Mouse (Mus musculus) bone marrow, adult 2 months (tissue): ENCODE data around the gene Nrxn2. TPM values are rescaled to one million over a fixed set of nuclear protein-coding genes. Genes with fewer than 3 reads are reported as not detected.

Experiments
- H3K27ac ChIP-seq: fragments of 200-500 bp; 2 replicates; pipeline ENCODE4 v1.5.1; 2012; ENCODE audit warnings: low read depth, mild to moderate bottlenecking, control low read depth, inconsistent platforms, low read length; ENCODE audit not compliant: control insufficient read depth, poor library complexity, insufficient read depth
- H3K4me1 ChIP-seq: fragments of 200-500 bp; 2 replicates; pipeline ENCODE4 v1.6.1; 2011; ENCODE audit warnings: low read length; ENCODE audit not compliant: control insufficient read depth, insufficient read depth
- H3K4me3 ChIP-seq: fragments of 200-500 bp; replicated peaks from 2 replicates; pipeline ENCODE3; 2011; ENCODE audit warnings: mild to moderate bottlenecking, low read depth, low read length, control low read depth; ENCODE audit not compliant: control insufficient read depth
- CTCF ChIP-seq: fragments of 200-500 bp; IDR thresholded peaks from 2 replicates; pipeline ENCODE4 v1.5.1; 2011; ENCODE audit warnings: low read length, control low read depth; ENCODE audit not compliant: control insufficient read depth, insufficient read depth
- POLR2A ChIP-seq: fragments of 200-500 bp; IDR thresholded peaks from 2 replicates; pipeline ENCODE4 v1.6.1; 2011; ENCODE audit warnings: low read depth, mild to moderate bottlenecking, control low read depth, low read length, borderline replicate concordance; ENCODE audit not compliant: control insufficient read depth
- WGBS: fragments of 180-500 bp; shearing (Covaris S2); methylation state at CpG from one replicate; pipeline ENCODE4 v1.1.7; 2018; 5-methylcytosine and 5-hydroxymethylcytosine counted together
- polyA plus RNA-seq: library from polyadenylated mRNA; stranded (reverse); fragments of >200 nt; gene quantifications from 2 replicates; pipeline ENCODE4 v1.2.4, GENCODE M21; 2011; ENCODE audit warnings: low replicate concordance; ENCODE audit not compliant: missing spikeins, insufficient read depth, insufficient read length

The Nrxn2 gene
- polyA plus RNA-seq, 1 experiment: 8.8 TPM

GRCm38 (mm10) chr19:6376643-6377042, 41.9 kb upstream of the Nrxn2 start:
- no peaks in the 10 kb centered on the region for H3K4me1 ChIP-seq

DNA sequence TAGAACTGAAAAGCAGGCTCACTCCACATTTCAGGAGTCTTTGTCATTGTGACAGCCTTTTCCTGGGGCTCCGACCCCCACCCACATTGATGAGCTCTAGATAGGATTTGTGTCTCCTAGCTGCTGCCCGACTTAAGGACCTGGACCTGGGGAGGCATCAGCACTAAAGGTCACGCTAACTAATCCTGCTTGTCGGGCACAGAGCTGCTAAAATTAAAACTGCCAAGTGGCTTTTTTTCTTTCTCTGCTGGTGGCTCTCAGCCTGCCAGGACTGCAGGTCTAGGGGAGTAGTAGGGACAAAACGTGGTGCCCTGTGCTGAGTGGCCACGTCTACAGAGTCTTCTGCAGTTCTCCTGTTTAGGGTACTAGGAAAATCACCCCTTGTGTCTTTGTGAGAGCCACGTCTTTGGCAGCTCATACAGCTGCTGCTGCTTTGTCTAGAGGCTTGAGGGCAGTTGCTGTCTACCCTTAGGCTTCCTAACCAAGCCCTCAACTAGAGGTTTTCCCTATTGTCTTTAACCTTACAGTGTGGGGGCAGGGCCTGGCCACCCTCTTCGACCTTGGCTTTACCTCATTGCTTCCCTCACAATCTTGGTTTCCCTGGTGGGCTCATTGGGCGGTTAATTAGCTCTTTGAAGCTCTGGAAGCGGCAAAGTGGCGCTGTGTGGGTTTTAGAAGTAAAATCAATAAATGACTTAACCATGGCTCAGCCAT, 41.0 kb upstream of the Nrxn2 start:
- TF ChIP-seq POLR2A: no peak
- Histone ChIP-seq H3K4me3 (no peak overlapping the region), H3K27ac (no peak overlapping the region), H3K4me1 (no peaks in the 10 kb centered on the region)
- 90% methylated on average over 11 of the region's 11 CpGs for WGBS

More at GRCm38 (mm10) chr19:6376643-6377042, 41.9 kb upstream of the Nrxn2 start:
- TF ChIP-seq POLR2A (no peak), CTCF (no peak)
- Histone ChIP-seq H3K27ac (no peak overlapping the region), H3K4me3 (no peak overlapping the region)
- WGBS: 73% methylated on average over 2 of the region's 2 CpGs

DNA sequence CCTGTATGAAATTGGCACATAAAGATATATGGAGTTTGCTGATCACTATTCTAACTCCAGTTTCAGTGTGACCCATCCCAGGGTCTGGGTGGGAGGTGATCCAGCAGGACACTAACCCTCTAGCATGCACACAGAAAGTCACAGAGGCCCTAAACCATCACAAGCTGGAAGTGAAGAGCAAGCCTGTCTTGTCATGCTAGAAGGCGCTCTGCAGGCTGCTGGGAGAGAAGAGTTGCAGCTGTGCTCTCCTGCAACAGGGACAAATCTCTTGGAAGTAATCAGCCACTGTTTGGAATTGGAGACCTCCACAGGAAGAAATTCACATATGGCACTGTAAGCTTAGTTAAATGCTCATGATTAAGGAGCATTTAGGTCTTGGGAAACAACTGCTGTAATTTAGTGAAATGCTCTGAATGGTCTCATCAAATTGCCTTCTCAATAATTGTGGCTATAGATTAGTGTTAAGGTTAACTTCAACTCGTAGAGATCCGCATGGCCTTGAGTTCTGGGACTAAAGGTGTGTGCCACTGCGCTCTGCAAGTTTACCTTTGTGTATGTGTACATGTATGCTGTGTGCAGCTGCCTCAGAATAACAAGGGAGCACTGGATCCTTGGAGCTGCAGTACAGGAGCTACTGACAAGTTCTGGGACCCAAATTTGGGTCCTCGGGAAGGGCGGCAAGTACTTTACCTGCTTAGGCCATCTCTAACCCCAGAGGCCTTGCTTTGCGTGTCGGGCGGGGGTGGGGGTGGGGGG, 37.9 kb upstream of the Nrxn2 start:
- no peak for TF ChIP-seq CTCF
- no peak overlapping the region for H3K27ac ChIP-seq
- peaks cover 1% of the 10 kb centered on the region; the same call in 1 of the 2 replicates for H3K4me1 ChIP-seq
- WGBS: 94% methylated on average over 9 of the region's 9 CpGs
- no peak overlapping the region for H3K4me3 ChIP-seq

DNA sequence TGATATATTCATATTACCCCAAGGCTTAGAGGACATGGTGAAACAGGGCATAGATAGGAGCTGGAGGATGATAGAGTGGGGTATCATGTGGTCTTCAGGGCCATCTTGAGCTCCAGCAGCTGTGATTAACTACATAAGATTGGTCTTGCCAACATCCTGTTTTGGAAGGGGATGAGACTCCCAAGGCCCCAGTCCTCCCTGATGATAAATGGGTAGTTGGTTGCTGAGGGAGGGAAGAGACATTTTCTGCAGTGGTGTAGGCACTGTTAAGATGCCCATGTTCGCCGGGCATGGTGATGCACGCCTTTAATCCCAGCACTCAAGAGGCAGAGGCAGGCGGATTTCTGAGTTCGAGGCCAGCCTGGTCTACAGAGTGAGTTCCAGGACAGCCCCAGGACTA, 37.3 kb upstream of the Nrxn2 start:
- TF ChIP-seq POLR2A (no peak), CTCF (no peak)
- WGBS: 90% methylated on average over 5 of the region's 5 CpGs
- H3K4me1 ChIP-seq: peaks cover 1% of the 10 kb centered on the region; the same call in 1 of the 2 replicates
- no peak overlapping the region for H3K27ac ChIP-seq
- no peak overlapping the region for H3K4me3 ChIP-seq

DNA sequence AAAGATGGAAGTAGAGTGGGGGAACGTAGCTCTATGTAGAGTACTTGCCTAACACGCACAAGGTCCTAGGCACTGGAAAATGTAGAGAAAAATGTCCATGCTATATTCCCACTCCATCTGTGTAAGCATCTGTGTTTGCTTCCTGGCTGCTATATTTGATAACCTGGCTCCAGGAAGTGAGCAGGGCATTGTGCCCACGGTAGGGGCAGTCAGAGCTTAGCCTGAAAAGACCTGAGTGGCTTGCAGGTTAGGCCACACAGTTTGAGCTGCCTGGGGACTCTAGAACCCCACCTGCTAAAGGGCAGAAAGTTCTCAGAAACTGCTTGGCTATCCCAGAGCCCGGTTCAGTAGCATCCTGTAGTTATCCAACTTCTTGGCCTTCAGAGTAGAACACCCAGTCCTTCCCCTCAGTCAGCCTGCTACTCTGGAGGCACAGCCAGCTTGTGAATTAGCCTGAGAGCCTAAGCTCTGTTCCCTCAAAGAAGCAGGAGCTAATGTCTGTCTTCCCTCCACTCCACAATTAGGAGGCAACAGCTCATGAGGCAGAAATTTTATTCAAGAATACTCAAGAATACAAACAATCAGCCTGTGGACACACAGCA, 36.1 kb upstream of the Nrxn2 start:
- no peak for TF ChIP-seq POLR2A
- no peak for TF ChIP-seq CTCF
- Histone ChIP-seq H3K4me1 (peaks cover 1% of the 10 kb centered on the region; the same call in 1 of the 2 replicates), H3K27ac (no peak overlapping the region), H3K4me3 (no peak overlapping the region)
- WGBS: 32% methylated on average over 4 of the region's 4 CpGs

DNA sequence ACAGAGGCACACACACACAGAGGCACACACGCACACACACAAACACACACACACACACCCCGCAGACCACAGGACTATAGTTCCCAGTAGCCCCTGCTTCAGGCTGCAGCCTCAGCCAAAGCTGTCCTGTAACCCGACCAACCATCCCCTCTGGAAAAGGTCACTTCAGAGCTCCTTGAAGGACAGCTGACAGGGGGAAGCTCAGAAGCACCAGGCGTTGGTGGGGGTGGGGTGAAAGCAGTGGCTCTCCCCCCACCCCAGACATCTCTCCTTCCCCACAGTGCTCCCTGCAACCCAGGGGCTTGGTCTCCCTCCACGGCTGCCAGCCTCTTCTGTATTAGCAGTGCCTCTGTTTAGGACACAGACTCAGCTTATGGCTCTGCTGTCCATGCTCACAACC, 35.1 kb upstream of the Nrxn2 start:
- peaks cover 1% of the 10 kb centered on the region; the same call in 1 of the 2 replicates for H3K4me1 ChIP-seq

GRCm38 (mm10) chr19:6384128-6384527, 34.4 kb upstream of the Nrxn2 start, which contains the start of gene Pygm:
TSS of gene Pygm (plus strand) at chr19:6384399.
- WGBS: 10% methylated on average over 7 of the region's 7 CpGs
- Histone ChIP-seq H3K4me1 (peaks cover 1% of the 10 kb centered on the region; the same call in 1 of the 2 replicates), H3K27ac (no peak within 1 kb of the TSS), H3K4me3 (no peak within 1 kb of the TSS)
- no peak for TF ChIP-seq CTCF
- no peak for TF ChIP-seq POLR2A

More for the DNA sequence above, 35.1 kb upstream of the Nrxn2 start:
- H3K27ac ChIP-seq: no peak overlapping the region
- TF ChIP-seq CTCF (no peak), POLR2A (no peak)
- no peak overlapping the region for H3K4me3 ChIP-seq
- WGBS: 22% methylated on average over 5 of the region's 5 CpGs

DNA sequence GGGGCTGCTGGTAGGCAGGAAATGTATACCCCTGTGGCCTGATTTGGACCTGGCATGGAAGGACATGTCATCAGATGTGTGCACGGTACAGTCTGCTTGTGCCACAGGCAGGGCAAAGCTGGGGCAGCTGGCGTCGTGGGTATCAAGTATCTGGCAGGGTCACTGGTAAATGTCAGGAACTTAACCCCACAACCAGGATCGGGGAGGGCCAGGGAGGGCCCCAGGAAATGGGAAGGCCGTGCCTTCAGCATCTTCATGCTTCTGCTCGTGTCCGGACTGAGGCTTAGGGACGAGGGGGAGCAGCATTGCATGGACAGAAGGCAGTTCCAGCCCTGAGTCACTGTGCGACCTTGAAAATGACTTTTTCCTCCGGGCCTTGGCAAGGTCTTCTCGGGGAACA, 33.6 kb upstream of the Nrxn2 start:
- TF ChIP-seq POLR2A (no peak), CTCF (no peak)
- Histone ChIP-seq H3K4me3 (no peak overlapping the region), H3K4me1 (peaks cover 6% of the 10 kb centered on the region), H3K27ac (no peak overlapping the region)
- WGBS: 62% methylated on average over 11 of the region's 11 CpGs
